Mouse (Mus musculus) cerebellum, adult (tissue): ENCODE measurements around the gene Ccdc160.

Experiments
- ATAC-seq: cut with Nextera tagmentation; 2 replicates; pipeline ENCODE4 v1.9.2; 2017; ENCODE audit warnings: mild to moderate bottlenecking, moderate library complexity, mixed read lengths; ENCODE audit not compliant: insufficient number of reproducible peaks, low FRiP score, low TSS enrichment

Gene Ccdc160

DNA sequence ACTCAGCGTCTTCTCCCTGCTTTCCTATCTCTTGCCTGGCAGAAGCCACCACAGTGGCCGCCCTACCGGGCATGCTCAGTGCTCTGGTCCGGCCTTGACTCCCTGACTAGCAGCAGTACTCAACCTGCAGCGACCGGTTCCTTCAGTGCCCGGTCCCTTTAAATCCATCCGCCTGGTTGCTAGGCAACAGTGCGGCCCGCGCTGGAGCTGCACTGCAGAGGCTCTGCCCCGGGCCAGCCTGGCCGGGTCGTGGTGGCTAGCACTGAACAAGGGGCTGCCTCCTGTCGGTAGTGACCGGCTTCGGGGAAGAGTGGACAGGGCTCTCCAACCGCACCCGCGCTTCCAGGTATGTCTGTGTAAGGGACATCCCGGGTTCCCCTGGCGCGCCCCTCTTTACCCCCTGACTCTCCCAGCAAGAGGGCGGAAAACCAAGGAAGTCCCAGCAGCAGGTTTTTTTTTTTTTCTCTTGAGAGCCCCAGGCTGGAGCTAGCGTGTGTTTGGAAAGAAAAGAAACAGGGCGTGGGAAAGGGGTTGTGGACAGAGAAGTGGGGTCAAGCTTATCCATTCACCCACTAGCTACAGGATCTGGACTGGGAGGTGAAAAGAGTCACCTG is at the start of gene Ccdc160:
Ccdc160 (plus strand) TSS at position 221 of the 614 bp plus-strand sequence.
- ATAC-seq = peak; percentile 100

DNA sequence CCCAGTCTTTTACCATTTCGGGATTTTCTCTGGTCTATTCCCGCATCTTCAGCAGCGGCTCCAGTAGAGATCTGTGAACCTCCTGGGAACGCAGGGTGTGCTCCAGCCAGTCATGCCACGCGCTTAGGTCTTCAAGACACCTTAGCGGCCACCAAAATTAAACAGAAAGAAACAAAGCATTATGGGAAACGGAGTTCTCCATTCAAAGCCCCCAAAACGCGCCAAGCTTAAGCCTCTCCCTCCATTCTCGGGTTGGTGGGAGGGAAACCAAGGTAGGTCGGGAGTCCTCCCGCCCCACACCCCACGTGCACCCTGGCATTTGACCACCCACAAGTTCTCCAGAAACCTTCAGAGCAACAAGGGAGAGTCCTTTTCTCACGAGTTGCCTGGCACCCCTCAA is 47.2 kb upstream of the Ccdc160 start:
- no peak for ATAC-seq

- no peak for ATAC-seq
Observed at GRCm38 (mm10) chrX:52744201-52745051, 46.6 kb upstream of the Ccdc160 start.

DNA sequence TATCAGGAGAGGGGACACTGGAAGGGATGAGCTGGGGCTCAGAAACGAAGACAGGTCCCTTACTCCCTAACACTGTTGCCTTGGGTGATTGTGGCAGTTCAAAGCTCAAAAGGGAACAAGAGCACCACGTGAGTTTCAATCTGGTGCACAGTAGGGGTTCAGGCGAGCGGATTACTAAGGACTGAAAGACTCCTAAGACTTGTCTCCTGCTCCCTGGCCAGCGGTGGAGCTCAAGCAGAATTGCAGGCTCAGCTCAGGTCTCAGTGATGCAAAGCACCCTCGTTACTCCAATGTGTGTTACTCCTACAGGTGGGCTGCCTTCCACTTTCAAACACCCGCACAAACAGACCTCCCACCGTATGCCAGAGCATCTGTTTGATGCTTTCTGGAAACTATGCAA is 45.5 kb upstream of the Ccdc160 start:
- no peak for ATAC-seq

GRCm38 (mm10) chrX:52745917-52746316 is 45.1 kb upstream of the Ccdc160 start:
- ATAC-seq = no peak

DNA sequence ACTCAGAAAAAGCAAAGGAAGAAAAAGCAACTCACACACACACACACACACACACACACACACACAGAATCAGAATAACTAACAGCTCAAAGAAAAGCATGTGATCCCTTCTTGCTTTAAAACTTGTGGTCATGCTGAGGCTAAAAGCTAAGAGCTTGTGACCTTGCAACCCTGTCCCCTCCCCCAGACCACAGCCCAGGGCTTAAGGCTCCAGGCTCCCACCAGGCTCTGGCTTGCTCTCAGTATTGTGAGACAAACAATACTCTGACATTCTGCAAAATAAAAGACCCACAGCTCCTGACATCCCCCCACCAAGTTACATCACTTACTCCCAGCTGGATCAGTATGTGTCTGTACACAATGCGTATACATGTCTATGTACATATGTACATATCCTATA is 44.2 kb upstream of the Ccdc160 start:
- ATAC-seq = no peak

DNA sequence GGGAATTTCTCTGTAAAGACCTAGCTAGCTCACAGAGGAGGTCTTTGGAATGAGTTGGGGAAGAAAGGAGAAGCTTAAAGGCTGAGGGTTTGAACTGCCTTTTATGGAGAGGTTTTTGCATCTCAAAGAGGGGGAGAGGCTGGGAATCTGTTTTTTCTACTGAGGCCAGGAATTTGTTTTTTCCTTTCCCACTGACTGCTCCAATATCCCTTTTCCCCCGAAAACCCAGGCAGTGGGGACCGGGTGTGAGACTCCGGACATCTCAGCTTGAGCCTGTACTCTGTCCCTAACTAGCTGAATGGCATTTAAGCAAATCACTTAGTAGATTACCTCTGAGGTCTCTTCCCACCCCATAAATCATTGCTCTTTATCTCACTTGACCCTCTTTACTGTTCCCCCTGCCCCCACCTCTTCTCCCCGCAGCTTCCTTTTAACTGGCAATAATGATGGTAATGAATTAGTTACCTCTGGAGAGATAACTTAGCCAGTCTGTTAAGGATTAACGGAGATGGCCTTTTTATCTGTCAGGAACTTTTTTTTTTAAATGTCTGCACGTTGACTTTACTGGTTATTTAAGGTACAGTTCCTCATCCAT is 37.4 kb upstream of the Ccdc160 start:
- no peak for ATAC-seq

- ATAC-seq = no peak
Observed at GRCm38 (mm10) chrX:52757164-52757563, 33.8 kb upstream of the Ccdc160 start.

GRCm38 (mm10) chrX:52759232-52759631 is 31.8 kb upstream of the Ccdc160 start:
- ATAC-seq = no peak

- ATAC-seq = no peak
Observed at GRCm38 (mm10) chrX:52760191-52760945, 30.6 kb upstream of the Ccdc160 start.

GRCm38 (mm10) chrX:52762221-52762620 is 28.8 kb upstream of the Ccdc160 start:
- no peak for ATAC-seq

- no peak for ATAC-seq
Observed at GRCm38 (mm10) chrX:52775973-52776372, 15.0 kb upstream of the Ccdc160 start.

GRCm38 (mm10) chrX:52777671-52778070 is 13.3 kb upstream of the Ccdc160 start:
- no peak for ATAC-seq

GRCm38 (mm10) chrX:52783898-52784297 is 7.1 kb upstream of the Ccdc160 start:
- no peak for ATAC-seq

GRCm38 (mm10) chrX:52791944-52792719 is 1.1 kb downstream of the Ccdc160 start:
- no peak for ATAC-seq

DNA sequence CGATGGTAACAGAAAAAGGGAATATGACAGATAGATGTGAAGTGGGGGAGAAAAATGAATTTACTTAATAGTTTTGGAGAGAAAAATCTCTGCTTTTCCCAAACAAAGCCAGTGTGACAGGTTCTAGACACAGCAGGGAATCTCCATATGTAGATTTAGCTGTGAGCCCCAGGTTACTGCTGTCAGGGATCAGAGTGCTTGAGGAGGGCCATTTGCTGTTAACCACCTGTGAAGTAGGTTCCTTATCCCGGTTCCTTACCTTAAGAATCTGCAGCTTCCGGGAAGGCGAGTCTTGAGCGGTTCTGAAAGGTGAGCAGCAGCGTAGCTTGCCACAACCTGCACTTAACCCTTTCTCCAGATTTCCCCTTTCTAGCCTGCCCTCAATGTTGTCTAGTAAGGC is 1.9 kb downstream of the Ccdc160 start:
- no peak for ATAC-seq

DNA sequence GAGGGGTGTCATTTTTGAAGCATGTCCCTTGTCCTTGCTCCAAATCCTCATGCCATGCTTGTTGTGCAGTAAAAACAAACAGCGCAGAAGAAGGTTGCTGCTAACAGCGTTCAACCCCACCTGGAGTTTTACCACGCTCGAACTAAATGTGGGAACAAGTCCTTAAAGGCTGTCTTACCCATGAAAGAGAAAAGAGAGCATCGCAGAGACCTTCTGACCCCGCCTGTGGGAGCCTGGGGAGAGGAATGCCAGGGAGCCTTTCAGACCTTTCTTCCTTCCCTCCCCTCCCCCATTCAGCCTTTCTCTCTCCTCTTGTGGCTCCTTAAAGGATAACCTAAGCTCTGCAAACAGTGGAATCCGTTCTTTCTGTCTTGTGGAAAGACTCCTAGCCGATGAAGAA is 4.8 kb downstream of the Ccdc160 start:
- ATAC-seq = no peak

DNA sequence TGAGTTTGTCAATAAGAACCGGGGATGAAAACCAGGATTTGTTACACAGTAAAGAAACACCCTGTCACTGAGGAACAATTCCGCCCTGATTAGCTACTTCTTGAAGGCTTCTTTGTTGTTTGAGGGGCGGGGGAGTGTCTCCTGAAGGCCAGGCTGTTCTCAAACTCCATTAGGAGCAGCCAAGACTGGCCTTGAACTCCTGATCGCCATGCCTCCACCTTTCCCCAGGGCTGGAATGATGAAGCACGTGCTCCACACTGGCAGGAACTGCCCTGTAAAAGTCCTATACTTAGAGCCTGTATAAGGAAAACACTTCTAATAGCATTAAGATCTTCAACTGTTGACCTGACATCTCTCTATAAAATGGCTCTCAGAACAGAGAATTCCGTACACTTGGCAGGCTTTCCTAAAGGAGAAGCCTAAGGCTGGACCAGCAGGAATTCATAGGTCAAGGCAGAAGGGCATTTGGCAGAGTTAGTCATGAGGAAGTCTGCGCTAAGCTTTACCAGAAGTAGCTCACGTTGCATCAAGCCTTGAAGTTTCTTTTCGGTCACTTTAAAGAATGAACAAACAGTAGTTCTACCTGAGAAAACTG is 6.1 kb downstream of the Ccdc160 start:
- ATAC-seq = no peak

DNA sequence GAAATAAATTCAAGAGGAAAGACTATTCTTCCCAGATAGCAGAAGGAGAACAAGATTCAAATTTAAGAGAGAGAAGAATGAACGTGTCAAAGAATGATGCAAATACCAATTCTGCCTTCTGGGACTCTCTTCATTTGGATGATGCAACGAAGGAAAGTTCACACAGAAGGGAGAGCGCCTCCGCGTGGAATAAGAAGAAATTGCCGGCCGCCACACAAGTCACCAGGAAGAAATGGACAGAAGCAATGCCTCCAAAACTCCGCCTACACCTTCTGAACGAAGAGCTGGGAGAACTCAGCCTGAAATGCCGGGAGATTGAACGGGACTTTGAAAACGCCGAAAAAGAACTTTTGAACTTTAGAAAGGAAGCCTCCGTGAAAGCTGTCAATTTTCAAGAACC is 7.3 kb downstream of the Ccdc160 start:
- no peak for ATAC-seq

DNA sequence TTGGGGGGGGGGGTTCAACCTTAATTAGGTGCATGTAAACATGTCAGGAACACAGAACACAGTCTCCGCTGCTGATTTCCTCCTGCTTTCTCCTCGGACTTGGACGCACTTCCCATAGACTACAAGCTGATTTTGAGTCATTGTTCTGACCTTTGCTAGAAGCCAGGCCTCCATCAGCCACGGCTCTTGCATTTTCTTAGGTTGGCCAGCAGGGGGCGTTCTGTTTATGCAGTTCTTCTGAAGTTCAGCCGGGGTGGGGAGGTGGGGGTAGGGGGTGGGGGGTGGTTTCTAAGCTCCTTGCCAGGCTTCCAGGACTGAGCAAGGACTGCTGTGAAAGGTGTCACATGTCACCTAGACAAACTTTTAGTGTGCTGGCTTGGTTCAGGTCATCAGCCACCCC is 8.6 kb downstream of the Ccdc160 start:
- no peak for ATAC-seq
